Mouse (Mus musculus) hindbrain, embryonic 15.5 days (tissue): Measurements from ENCODE around the gene Gm15140. TPM values are rescaled to one million over a fixed set of nuclear protein-coding genes. Genes with fewer than 3 reads are reported as not detected.
"Not testable (repeated sequence)": the region's sequence is repeated elsewhere in the genome, so short reads cannot be mapped to it uniquely, and the experiment has no call there.

Experiments used
- ATAC-seq: fragments of 200-750 bp; cut with Nextera tagmentation; 2 replicates; pipeline ENCODE4 v1.8.0; 2017; ENCODE audit warnings: low read depth, moderate number of reproducible peaks, moderate TSS enrichment; ENCODE audit not compliant: low FRiP score
- H3K27ac ChIP-seq: fragments of 300-500 bp; sonication (generic); replicated peaks from 2 replicates; pipeline ENCODE4 v1.5.1; 2015; ENCODE audit warnings: mild to moderate bottlenecking, inconsistent platforms
- H3K27me3 ChIP-seq: fragments of 300-500 bp; sonication (generic); 2 replicates; pipeline ENCODE4 v1.6.1; 2015; ENCODE audit warnings: control low read depth, inconsistent platforms
- H3K36me3 ChIP-seq: fragments of 300-500 bp; sonication (generic); 2 replicates; pipeline ENCODE4 v1.6.1; 2015; ENCODE audit warnings: control low read depth, inconsistent platforms
- H3K4me1 ChIP-seq: fragments of 300-500 bp; sonication (generic); replicated peaks from 2 replicates; pipeline ENCODE4 v1.6.1; 2015; ENCODE audit warnings: control low read depth, inconsistent platforms
- H3K4me2 ChIP-seq: fragments of 300-500 bp; sonication (generic); 2 replicates; pipeline ENCODE4 v1.6.1; 2015; ENCODE audit warnings: moderate library complexity, mild to moderate bottlenecking, inconsistent platforms
- H3K4me3 ChIP-seq: fragments of 300-500 bp; sonication (generic); 2 replicates; pipeline ENCODE4 v1.5.1; 2015; ENCODE audit warnings: mild to moderate bottlenecking, inconsistent platforms
- H3K9ac ChIP-seq: fragments of 300-500 bp; sonication (generic); 2 replicates; pipeline ENCODE4 v1.6.1; 2015; ENCODE audit warnings: inconsistent platforms
- H3K9me3 ChIP-seq: fragments of 300-500 bp; sonication (generic); 2 replicates; pipeline ENCODE4 v1.6.1; 2016; ENCODE audit warnings: control low read depth, inconsistent platforms
- whole genome bisulfite sequencing: fragments of 180-500 bp; shearing (Covaris S2); methylation state at CpG from one replicate; pipeline ENCODE4 v1.1.7; 2015; 5-methylcytosine and 5-hydroxymethylcytosine counted together
- polyA plus RNA-seq: library from polyadenylated mRNA; unstranded; fragments of >200 nt; fragmentation: Nextera tagmentation; extraction: Ambion mirVana; gene quantifications from 2 replicates; pipeline ENCODE4 v1.2.1, GENCODE M21; 2015

The Gm15140 gene
- polyA plus RNA-seq, result not detected in 2 replicates

- not testable (repeated sequence) for H3K4me2 ChIP-seq, H3K27me3 ChIP-seq, H3K36me3 ChIP-seq, H3K4me3 ChIP-seq, H3K4me1 ChIP-seq, H3K9me3 ChIP-seq, H3K9ac ChIP-seq, ATAC-seq, H3K27ac ChIP-seq
- 86% methylated on average over 1 of the region's 1 CpGs for WGBS
Measured at GRCm38 (mm10) chrX:154120585-154120984, at the start of gene Gm15140. Gene Gm15140 (minus strand): TSS chrX:154120685.

Other genes with a start within 250 kb of the Gm15140 start
- not detected in 2 replicates for gene Samt1, start 108.0 kb downstream of the Gm15140 start, polyA plus RNA-seq
- not detected in 2 replicates for gene 4921511M17Rik, start 86.9 kb downstream of the Gm15140 start, polyA plus RNA-seq
- not detected in 2 replicates for gene Gm10057, start 65.6 kb downstream of the Gm15140 start, polyA plus RNA-seq
- gene 4930524N10Rik, start 222.7 kb upstream of the Gm15140 start, polyA plus RNA-seq, result not detected in 2 replicates